Mouse (Mus musculus) small intestine, adult 2 months (tissue): ENCODE results near the gene Mbnl1.

ENCODE experiments used
- CTCF ChIP-seq: fragments of 200-500 bp; IDR thresholded peaks from 2 replicates; pipeline ENCODE4 v1.5.1; 2012; ENCODE audit warnings: low read depth, mild to moderate bottlenecking, control low read depth, inconsistent platforms, low read length, moderate library complexity, mixed read lengths; ENCODE audit not compliant: insufficient replicate concordance, insufficient read length; ENCODE audit errors: extremely low read depth
- POLR2A ChIP-seq: fragments of 200-500 bp; IDR thresholded peaks from 2 replicates; pipeline ENCODE4 v1.6.1; 2012; ENCODE audit warnings: low read depth, mild to moderate bottlenecking, control low read depth, inconsistent platforms, low read length, moderate library complexity

GRCm38 (mm10) chr3:60507496-60507895 lies 34.9 kb downstream of the Mbnl1 start:
- TF ChIP-seq CTCF: no peak
- no peak for TF ChIP-seq POLR2A
